Mouse (Mus musculus): ENCODE measurements around the gene Nwd1. TPM values are rescaled to one million over a fixed set of nuclear protein-coding genes. Genes with fewer than 3 reads are reported as not detected.

Nwd1 gene
- total and polyA plus RNA-seq, 2 experiments, result not detected

DNA sequence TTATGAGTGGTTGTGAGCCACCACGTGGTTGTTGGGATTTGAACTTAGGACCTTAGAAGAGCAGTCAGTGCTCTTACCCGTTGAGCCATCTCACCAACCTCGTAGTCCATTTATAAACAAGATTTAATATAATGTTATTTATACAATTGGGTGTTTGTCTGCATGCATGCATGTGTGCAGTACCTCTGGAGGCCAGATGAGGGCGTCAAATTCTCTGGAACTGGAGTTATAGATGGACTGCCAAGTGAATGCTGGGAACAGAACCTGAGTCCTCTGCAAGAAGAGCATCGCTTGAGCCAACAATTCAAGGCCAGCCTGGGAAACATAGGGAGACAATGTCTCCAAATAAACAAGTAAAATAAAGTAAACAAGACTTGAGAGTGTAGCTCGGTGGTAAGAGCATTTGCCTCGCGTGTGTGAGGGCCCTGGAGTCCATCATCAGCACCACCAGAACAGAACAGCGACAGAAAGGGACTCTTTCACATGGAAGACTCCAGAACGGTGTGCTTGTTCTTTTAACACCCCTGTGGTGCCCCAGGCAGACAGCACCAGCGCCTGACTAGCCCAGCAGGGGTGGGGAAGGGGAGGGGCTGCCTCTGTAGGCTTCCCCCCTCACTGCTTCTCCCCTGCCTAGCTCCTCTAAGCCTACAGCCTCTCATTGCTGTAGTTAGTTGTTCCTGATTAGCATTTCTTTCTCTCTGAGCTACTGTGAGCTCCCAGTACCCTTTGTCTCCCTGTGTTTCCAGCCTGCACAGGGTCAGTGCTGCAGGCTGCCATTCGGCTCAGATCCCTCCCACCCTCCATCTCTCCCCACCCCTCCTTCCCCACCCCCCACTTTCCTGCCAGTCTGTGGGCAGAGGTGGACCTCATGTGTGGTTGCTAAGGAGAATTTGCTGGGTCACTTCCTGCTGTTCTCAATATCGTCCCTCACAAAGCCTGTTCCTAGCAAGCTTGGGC is 8.3 kb downstream of the Nwd1 start:
- TF ChIP-seq POLR2A (IDR thresholded peaks at IDR 0.05; ENCODE audit: extremely low read depth, insufficient read depth, low read length), result no peak
- TF ChIP-seq CTCF (IDR thresholded peaks at IDR 0.05; ENCODE audit: low read depth, low read length), result no peak
- no peak for DNase-seq (ENCODE audit: extremely low read depth, low read depth, low spot score)
- WGBS, result 31% methylated on average over 13 of the region's 13 CpGs

DNA sequence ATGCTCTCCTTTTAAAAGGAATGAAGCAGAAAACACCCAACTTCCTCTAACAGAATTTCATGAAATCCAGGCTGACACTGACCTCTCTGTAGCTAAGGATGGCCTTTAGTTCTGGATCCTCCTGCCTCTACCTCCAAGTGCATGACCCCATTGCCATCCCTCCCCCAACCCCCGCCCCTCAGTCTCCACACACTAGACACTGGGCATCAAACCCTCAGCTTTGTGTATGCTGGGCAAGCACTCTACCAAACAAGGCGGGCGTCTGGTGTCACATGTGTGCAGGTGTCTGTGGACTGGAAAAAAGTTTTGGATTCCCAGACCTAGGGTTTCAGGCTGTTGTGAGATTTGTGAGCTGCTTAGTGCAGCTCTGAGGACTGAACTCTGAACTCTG is 9.0 kb downstream of the Nwd1 start:
- Histone ChIP-seq H3K36me3 (ENCODE audit: control insufficient read depth, insufficient read depth, low read length) (no peaks in the 10 kb centered on the region), H3K4me1 (ENCODE audit: control insufficient read depth, insufficient read depth, low read length) (no peaks in the 10 kb centered on the region), H3K79me2 (ENCODE audit: control insufficient read depth, insufficient read depth, low read length) (no peaks in the 10 kb centered on the region), H3K27me3 (ENCODE audit: control insufficient read depth, insufficient read depth, low read length) (no peaks in the 10 kb centered on the region), H3K9ac (ENCODE audit: low read depth, low read length) (no peak overlapping the region), H3K27ac (replicated peaks; ENCODE audit: insufficient read depth, low read depth, low read length) (no peak overlapping the region), H3K4me3 (ENCODE audit: insufficient read depth, low read depth, low read length) (no peak overlapping the region)
- DNase-seq (ENCODE audit: extremely low read depth, low read depth, low spot score), result no peak
- TF ChIP-seq POLR2A (IDR thresholded peaks at IDR 0.05; ENCODE audit: extremely low read depth, insufficient read depth, low read length) (no peak), CTCF (IDR thresholded peaks at IDR 0.05; ENCODE audit: low read depth, low read length) (no peak)
- WGBS, result 86% methylated on average over 3 of the region's 3 CpGs

More for the DNA sequence above, 8.3 kb downstream of the Nwd1 start:
- Histone ChIP-seq H3K27me3 (ENCODE audit: control insufficient read depth, insufficient read depth, low read length) (no peaks in the 10 kb centered on the region), H3K36me3 (ENCODE audit: control insufficient read depth, insufficient read depth, low read length) (no peaks in the 10 kb centered on the region), H3K4me1 (ENCODE audit: control insufficient read depth, insufficient read depth, low read length) (no peaks in the 10 kb centered on the region), H3K9ac (ENCODE audit: low read depth, low read length) (no peak overlapping the region), H3K27ac (replicated peaks; ENCODE audit: insufficient read depth, low read depth, low read length) (no peak overlapping the region), H3K4me3 (ENCODE audit: insufficient read depth, low read depth, low read length) (no peak overlapping the region), H3K79me2 (ENCODE audit: control insufficient read depth, insufficient read depth, low read length) (no peaks in the 10 kb centered on the region)

DNA sequence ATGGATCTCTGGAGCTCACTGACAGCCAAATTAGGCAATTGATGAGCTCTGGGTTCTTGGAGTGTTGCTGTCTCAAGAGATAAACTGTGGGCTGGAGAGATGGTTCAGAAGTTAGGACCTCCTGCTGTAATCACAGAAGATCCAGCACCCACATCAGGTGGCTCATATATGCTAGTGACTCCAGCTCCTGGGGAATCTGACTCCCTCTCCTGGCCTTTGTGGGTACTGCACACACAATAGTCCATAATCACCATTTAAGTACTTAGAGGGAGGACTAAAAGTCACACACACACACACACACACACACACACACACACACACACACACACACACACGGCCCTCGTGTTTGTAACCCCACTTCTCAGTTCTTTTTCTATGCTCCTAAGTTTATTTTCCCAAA is 13.5 kb downstream of the Nwd1 start:
- H3K4me3 ChIP-seq (ENCODE audit: insufficient read depth, low read depth, low read length), result no peak overlapping the region
- H3K27ac ChIP-seq (replicated peaks; ENCODE audit: insufficient read depth, low read depth, low read length), result no peak overlapping the region
- H3K9ac ChIP-seq (ENCODE audit: low read depth, low read length), result no peak overlapping the region
- no peaks in the 10 kb centered on the region for H3K4me1 ChIP-seq (ENCODE audit: control insufficient read depth, insufficient read depth, low read length)
- DNase-seq (ENCODE audit: extremely low read depth, low read depth, low spot score), result no peak
- TF ChIP-seq POLR2A (IDR thresholded peaks at IDR 0.05; ENCODE audit: extremely low read depth, insufficient read depth, low read length), result no peak
- no peak for TF ChIP-seq CTCF (IDR thresholded peaks at IDR 0.05; ENCODE audit: low read depth, low read length)
- no peaks in the 10 kb centered on the region for H3K79me2 ChIP-seq (ENCODE audit: control insufficient read depth, insufficient read depth, low read length)
- H3K27me3 ChIP-seq (ENCODE audit: control insufficient read depth, insufficient read depth, low read length), result no peaks in the 10 kb centered on the region
- H3K36me3 ChIP-seq (ENCODE audit: control insufficient read depth, insufficient read depth, low read length), result no peaks in the 10 kb centered on the region
- WGBS, result 92% methylated on average over 2 of the region's 2 CpGs

DNA sequence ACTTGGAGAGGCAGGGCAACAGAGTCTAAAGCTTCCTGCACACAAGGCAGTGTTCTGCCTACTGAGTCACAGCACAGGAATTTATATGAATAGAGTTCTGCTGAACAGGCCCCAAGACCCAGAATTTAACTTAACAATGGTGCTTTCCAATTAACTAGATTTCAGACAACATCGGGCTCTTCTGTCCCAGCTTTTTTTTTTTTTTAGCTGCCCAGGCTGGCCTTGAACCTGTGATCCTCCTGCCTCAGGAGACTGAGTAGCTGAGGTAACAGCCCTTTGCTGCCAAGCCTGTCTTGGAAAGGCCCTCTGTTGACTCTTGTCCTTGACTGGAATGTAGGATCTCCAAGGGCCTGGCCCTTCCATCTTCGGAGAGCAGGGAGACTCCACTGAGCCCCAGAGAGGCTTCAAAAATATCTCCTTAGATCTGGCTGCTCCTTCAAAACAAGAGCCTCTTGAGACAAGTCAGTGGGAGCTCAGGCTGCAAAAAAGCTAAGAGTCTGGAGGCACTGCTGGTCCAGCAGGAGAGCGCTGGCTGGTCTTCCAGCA is 17.7 kb downstream of the Nwd1 start:
- Histone ChIP-seq H3K27ac (replicated peaks; ENCODE audit: insufficient read depth, low read depth, low read length) (no peak overlapping the region), H3K27me3 (ENCODE audit: control insufficient read depth, insufficient read depth, low read length) (no peaks in the 10 kb centered on the region), H3K9ac (ENCODE audit: low read depth, low read length) (no peak overlapping the region), H3K36me3 (ENCODE audit: control insufficient read depth, insufficient read depth, low read length) (no peaks in the 10 kb centered on the region), H3K4me3 (ENCODE audit: insufficient read depth, low read depth, low read length) (no peak overlapping the region), H3K4me1 (ENCODE audit: control insufficient read depth, insufficient read depth, low read length) (peaks cover 5% of the 10 kb centered on the region; the same call in 1 of the 2 replicates), H3K79me2 (ENCODE audit: control insufficient read depth, insufficient read depth, low read length) (no peaks in the 10 kb centered on the region)
- TF ChIP-seq POLR2A (IDR thresholded peaks at IDR 0.05; ENCODE audit: extremely low read depth, insufficient read depth, low read length), result no peak
- no peak for TF ChIP-seq CTCF (IDR thresholded peaks at IDR 0.05; ENCODE audit: low read depth, low read length)
- 83% methylated on average over 3 of the region's 3 CpGs for WGBS
- DNase-seq (ENCODE audit: extremely low read depth, low read depth, low spot score), result no peak

DNA sequence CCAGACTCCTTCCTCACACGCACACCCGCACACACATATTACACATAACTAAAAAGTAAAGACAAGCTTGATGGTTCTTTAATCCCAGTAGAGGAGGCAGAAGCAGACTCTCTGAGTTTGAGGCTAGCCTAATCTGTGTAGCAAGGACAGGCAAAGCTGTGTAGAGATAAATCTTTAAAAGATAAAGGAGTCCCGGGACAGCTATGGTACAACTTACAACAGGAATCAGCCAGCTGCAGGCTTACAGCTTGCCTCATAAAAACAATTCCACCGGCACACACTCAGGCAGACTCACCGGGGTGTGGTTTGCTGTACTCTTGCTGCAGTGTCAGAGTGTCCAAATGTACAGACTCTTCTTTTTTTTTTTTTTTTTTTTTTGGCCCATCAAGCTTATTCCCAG is 18.2 kb downstream of the Nwd1 start:
- H3K9ac ChIP-seq (ENCODE audit: low read depth, low read length), result no peak overlapping the region
- no peak overlapping the region for H3K27ac ChIP-seq (replicated peaks; ENCODE audit: insufficient read depth, low read depth, low read length)
- 82% methylated on average over 5 of the region's 5 CpGs for WGBS
- no peaks in the 10 kb centered on the region for H3K79me2 ChIP-seq (ENCODE audit: control insufficient read depth, insufficient read depth, low read length)
- no peaks in the 10 kb centered on the region for H3K36me3 ChIP-seq (ENCODE audit: control insufficient read depth, insufficient read depth, low read length)
- H3K4me1 ChIP-seq (ENCODE audit: control insufficient read depth, insufficient read depth, low read length), result peaks cover 5% of the 10 kb centered on the region; the same call in 1 of the 2 replicates
- no peak for DNase-seq (ENCODE audit: extremely low read depth, low read depth, low spot score)
- no peak overlapping the region for H3K4me3 ChIP-seq (ENCODE audit: insufficient read depth, low read depth, low read length)
- no peak for TF ChIP-seq CTCF (IDR thresholded peaks at IDR 0.05; ENCODE audit: low read depth, low read length)
- TF ChIP-seq POLR2A (IDR thresholded peaks at IDR 0.05; ENCODE audit: extremely low read depth, insufficient read depth, low read length), result no peak
- H3K27me3 ChIP-seq (ENCODE audit: control insufficient read depth, insufficient read depth, low read length), result no peaks in the 10 kb centered on the region

DNA sequence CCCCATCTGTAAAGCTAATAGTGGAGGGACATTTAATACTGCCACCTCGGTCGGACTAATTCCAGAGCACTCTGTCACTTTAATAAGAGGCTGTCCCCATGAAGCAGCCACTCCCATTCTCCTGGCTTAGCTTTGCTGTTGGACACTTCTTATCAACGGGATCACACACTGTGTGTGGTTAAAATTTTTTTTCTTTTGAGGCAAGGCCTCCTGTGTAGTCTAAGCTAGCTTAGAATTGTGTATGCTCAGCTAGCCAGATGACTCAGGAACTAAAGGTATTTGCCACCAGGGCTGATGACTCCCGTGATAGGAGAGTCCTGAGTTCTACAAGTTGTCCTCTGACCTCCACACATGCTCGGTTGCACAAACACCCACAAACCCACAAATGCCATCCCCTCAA is 18.9 kb downstream of the Nwd1 start:
- Histone ChIP-seq H3K36me3 (ENCODE audit: control insufficient read depth, insufficient read depth, low read length) (no peaks in the 10 kb centered on the region), H3K27me3 (ENCODE audit: control insufficient read depth, insufficient read depth, low read length) (no peaks in the 10 kb centered on the region), H3K4me3 (ENCODE audit: insufficient read depth, low read depth, low read length) (no peak overlapping the region), H3K79me2 (ENCODE audit: control insufficient read depth, insufficient read depth, low read length) (no peaks in the 10 kb centered on the region), H3K4me1 (ENCODE audit: control insufficient read depth, insufficient read depth, low read length) (peaks cover 5% of the 10 kb centered on the region; the same call in 1 of the 2 replicates), H3K9ac (ENCODE audit: low read depth, low read length) (no peak overlapping the region), H3K27ac (replicated peaks; ENCODE audit: insufficient read depth, low read depth, low read length) (no peak overlapping the region)
- 37% methylated on average over 5 of the region's 5 CpGs for WGBS
- no peak for TF ChIP-seq POLR2A (IDR thresholded peaks at IDR 0.05; ENCODE audit: extremely low read depth, insufficient read depth, low read length)
- no peak for TF ChIP-seq CTCF (IDR thresholded peaks at IDR 0.05; ENCODE audit: low read depth, low read length)
- DNase-seq (ENCODE audit: extremely low read depth, low read depth, low spot score), result peak; percentile 85
